Mouse (Mus musculus) hindbrain, embryonic 10.5 days (tissue): ENCODE measurements around the gene Bbip1. TPM values are rescaled to one million over a fixed set of nuclear protein-coding genes. Genes with fewer than 3 reads are reported as not detected.
"Not testable (repeated sequence)": the region's sequence is repeated elsewhere in the genome, so short reads cannot be mapped to it uniquely, and the experiment has no call there.

Experiments used
- DNase-seq: peaks from one replicate; pipeline ENCODE4 v3.0.0-alpha.2; 2017; ENCODE audit warnings: low spot score
- H3K27ac ChIP-seq: fragments of 300-500 bp; sonication (generic); 2 replicates; pipeline ENCODE4 v1.5.1; 2016; ENCODE audit warnings: mild to moderate bottlenecking, moderate library complexity
- H3K27me3 ChIP-seq: fragments of 300-500 bp; sonication (generic); 2 replicates; pipeline ENCODE4 v1.6.1; 2016; ENCODE audit warnings: mild to moderate bottlenecking; ENCODE audit not compliant: poor library complexity, insufficient read depth, severe bottlenecking
- H3K36me3 ChIP-seq: fragments of 300-500 bp; sonication (generic); 2 replicates; pipeline ENCODE4 v1.6.1; 2016; ENCODE audit warnings: mild to moderate bottlenecking, moderate library complexity
- H3K4me1 ChIP-seq: fragments of 300-500 bp; sonication (generic); replicated peaks from 2 replicates; pipeline ENCODE4 v1.6.1; 2016; ENCODE audit warnings: mild to moderate bottlenecking
- H3K4me3 ChIP-seq: fragments of 300-500 bp; sonication (generic); 2 replicates; pipeline ENCODE4 v1.5.1; 2016; ENCODE audit warnings: mild to moderate bottlenecking, moderate library complexity
- H3K9me3 ChIP-seq: fragments of 300-500 bp; sonication (generic); 2 replicates; pipeline ENCODE4 v1.6.1; 2016; ENCODE audit warnings: mild to moderate bottlenecking, moderate library complexity
- WGBS: fragments of 180-500 bp; shearing (Covaris S2); methylation state at CpG from one replicate; pipeline ENCODE4 v1.1.7; 2016; 5-methylcytosine and 5-hydroxymethylcytosine counted together
- polyA plus RNA-seq: library from polyadenylated mRNA; unstranded; fragments of >200 nt; fragmentation: Nextera tagmentation; extraction: Ambion mirVana; gene quantifications from 2 replicates; pipeline ENCODE4 v1.2.1, GENCODE M21; 2016

Gene Bbip1
- polyA plus RNA-seq, 1 experiment from 2014 or later: 124 TPM

GRCm38 (mm10) chr19:53914950-53915349 is 29.5 kb downstream of the Bbip1 start:
- DNase-seq: no peak
- Histone ChIP-seq H3K4me1 (no peaks in the 10 kb centered on the region), H3K36me3 (peaks cover 86% of the 10 kb centered on the region), H3K9me3 (no peaks in the 10 kb centered on the region), H3K27ac (no peak overlapping the region), H3K27me3 (no peaks in the 10 kb centered on the region), H3K4me3 (no peak overlapping the region)
- WGBS: 94% methylated on average over 4 of the region's 4 CpGs

- Histone ChIP-seq H3K36me3 (peaks cover 26% of the 10 kb centered on the region), H3K4me1 (peaks cover 29% of the 10 kb centered on the region)
- not testable (repeated sequence) for H3K27ac ChIP-seq, H3K4me3 ChIP-seq, DNase-seq, H3K27me3 ChIP-seq, H3K9me3 ChIP-seq
Observed at GRCm38 (mm10) chr19:53906703-53907070, 37.7 kb downstream of the Bbip1 start.

- peaks cover 29% of the 10 kb centered on the region for H3K4me1 ChIP-seq
- no peaks in the 10 kb centered on the region for H3K27me3 ChIP-seq
- no peaks in the 10 kb centered on the region for H3K9me3 ChIP-seq
- WGBS: 77% methylated on average over 6 of the region's 6 CpGs
- H3K4me3 ChIP-seq: no peak overlapping the region
- peaks cover 21% of the 10 kb centered on the region for H3K36me3 ChIP-seq
- no peak overlapping the region for H3K27ac ChIP-seq
- DNase-seq: no peak
Observed at GRCm38 (mm10) chr19:53906033-53906702, 38.3 kb downstream of the Bbip1 start.

- no peaks in the 10 kb centered on the region for H3K27me3 ChIP-seq
- peaks cover 10% of the 10 kb centered on the region for H3K36me3 ChIP-seq
- H3K4me1 ChIP-seq: peaks cover 29% of the 10 kb centered on the region
- no peak overlapping the region for H3K27ac ChIP-seq
- 84% methylated on average over 7 of the region's 7 CpGs for WGBS
- DNase-seq: no peak
- peak overlapping the region; percentile 82; the same call in 1 of the 2 replicates for H3K4me3 ChIP-seq
- no peaks in the 10 kb centered on the region for H3K9me3 ChIP-seq
Observed at GRCm38 (mm10) chr19:53904833-53905480, 39.5 kb downstream of the Bbip1 start.

GRCm38 (mm10) chr19:53903507-53904321 is 40.7 kb downstream of the Bbip1 start:
- Histone ChIP-seq H3K36me3 (no peaks in the 10 kb centered on the region), H3K4me3 (peak overlapping the region; percentile 82), H3K4me1 (peaks cover 29% of the 10 kb centered on the region), H3K27ac (peak overlapping the region; percentile 93), H3K9me3 (no peaks in the 10 kb centered on the region), H3K27me3 (no peaks in the 10 kb centered on the region)
- DNase-seq: peak; percentile 59
- under 1% methylated on average over 82 of the region's 83 CpGs for WGBS

GRCm38 (mm10) chr19:53902739-53903487 is 41.5 kb downstream of the Bbip1 start:
- H3K36me3 ChIP-seq: no peaks in the 10 kb centered on the region
- H3K27me3 ChIP-seq: no peaks in the 10 kb centered on the region
- H3K9me3 ChIP-seq: no peaks in the 10 kb centered on the region
- peaks cover 29% of the 10 kb centered on the region for H3K4me1 ChIP-seq
- H3K27ac ChIP-seq: peak overlapping the region; percentile 93
- WGBS: 1% methylated on average over 61 of the region's 61 CpGs
- H3K4me3 ChIP-seq: peak overlapping the region; percentile 82
- peak; percentile 99 for DNase-seq

- H3K36me3 ChIP-seq: no peaks in the 10 kb centered on the region
- H3K9me3 ChIP-seq: no peaks in the 10 kb centered on the region
- no peaks in the 10 kb centered on the region for H3K27me3 ChIP-seq
- peak overlapping the region; percentile 93 for H3K27ac ChIP-seq
- WGBS: 63% methylated on average over 15 of the region's 15 CpGs
- DNase-seq: no peak
- H3K4me3 ChIP-seq: peak overlapping the region; percentile 82
- peaks cover 29% of the 10 kb centered on the region for H3K4me1 ChIP-seq
Observed at GRCm38 (mm10) chr19:53901931-53902738, 42.3 kb downstream of the Bbip1 start.

GRCm38 (mm10) chr19:53899941-53900610 is 44.4 kb downstream of the Bbip1 start:
- Histone ChIP-seq H3K4me1 (peaks cover 27% of the 10 kb centered on the region), H3K4me3 (no peak overlapping the region), H3K36me3 (no peaks in the 10 kb centered on the region), H3K27me3 (no peaks in the 10 kb centered on the region), H3K9me3 (no peaks in the 10 kb centered on the region), H3K27ac (no peak overlapping the region)
- no peak for DNase-seq
- 86% methylated on average over 14 of the region's 14 CpGs for WGBS

GRCm38 (mm10) chr19:53898970-53899900 is 45.2 kb downstream of the Bbip1 start:
- Histone ChIP-seq H3K36me3 (no peaks in the 10 kb centered on the region), H3K27ac (no peak overlapping the region)

GRCm38 (mm10) chr19:53898498-53898897 is 45.9 kb downstream of the Bbip1 start:
- DNase-seq: no peak
- Histone ChIP-seq H3K27me3 (no peaks in the 10 kb centered on the region), H3K4me1 (peaks cover 13% of the 10 kb centered on the region), H3K4me3 (no peak overlapping the region), H3K9me3 (no peaks in the 10 kb centered on the region), H3K27ac (no peak overlapping the region), H3K36me3 (no peaks in the 10 kb centered on the region)
- WGBS: 79% methylated on average over 4 of the region's 4 CpGs

More at GRCm38 (mm10) chr19:53898970-53899900, 45.2 kb downstream of the Bbip1 start:
- H3K4me1 ChIP-seq: peaks cover 18% of the 10 kb centered on the region
- no peak overlapping the region for H3K4me3 ChIP-seq
- no peaks in the 10 kb centered on the region for H3K27me3 ChIP-seq
- no peak for DNase-seq
- H3K9me3 ChIP-seq: no peaks in the 10 kb centered on the region
- 86% methylated on average over 25 of the region's 25 CpGs for WGBS

GRCm38 (mm10) chr19:53898046-53898445 is 46.4 kb downstream of the Bbip1 start:
- no peak overlapping the region for H3K4me3 ChIP-seq
- H3K27ac ChIP-seq: no peak overlapping the region
- peaks cover 13% of the 10 kb centered on the region for H3K4me1 ChIP-seq
- WGBS: 76% methylated on average over 5 of the region's 5 CpGs
- DNase-seq: no peak
- no peaks in the 10 kb centered on the region for H3K36me3 ChIP-seq
- H3K9me3 ChIP-seq: no peaks in the 10 kb centered on the region
- no peaks in the 10 kb centered on the region for H3K27me3 ChIP-seq
